Mouse (Mus musculus): Measurements from ENCODE around the gene Kras. TPM values are rescaled to one million over a fixed set of nuclear protein-coding genes. Genes with fewer than 3 reads are reported as not detected.

Gene Kras
- polyA plus RNA-seq, 1 experiment from 2014 or later: 81.1 TPM

GRCm38 (mm10) chr6:145187093-145188088 is 62.6 kb downstream of the Kras start:
- Histone ChIP-seq H3K36me3 (ENCODE audit: control insufficient read depth, insufficient read depth, low read length) (no peaks in the 10 kb centered on the region), H3K27ac (ENCODE audit: low read length) (no peak overlapping the region), H3K9ac (replicated peaks; ENCODE audit: low read depth, low read length) (no peak overlapping the region), H3K4me2 (replicated peaks; ENCODE audit: low read depth, low read length) (peak overlapping the region; percentile 39), H3K9me3 (ENCODE audit: control insufficient read depth, low read depth, low read length) (no peaks in the 10 kb centered on the region), H3K4me3 (ENCODE audit: low read depth, low read length) (peak overlapping the region; percentile 16), H3K4me1 (ENCODE audit: control insufficient read depth, insufficient read depth, low read length) (no peaks in the 10 kb centered on the region), H3K27me3 (ENCODE audit: control insufficient read depth, insufficient read depth, low read length) (no peaks in the 10 kb centered on the region)
- 57% methylated on average over 27 of the region's 27 CpGs for WGBS
- ATAC-seq (ENCODE audit: insufficient number of reproducible peaks, insufficient read depth, low FRiP score, low read depth): no peak

GRCm38 (mm10) chr6:145186096-145186495 is 63.9 kb downstream of the Kras start:
- Histone ChIP-seq H3K36me3 (ENCODE audit: control insufficient read depth, insufficient read depth, low read length) (no peaks in the 10 kb centered on the region), H3K4me1 (ENCODE audit: control insufficient read depth, insufficient read depth, low read length) (no peaks in the 10 kb centered on the region), H3K27me3 (ENCODE audit: control insufficient read depth, insufficient read depth, low read length) (no peaks in the 10 kb centered on the region), H3K9me3 (ENCODE audit: control insufficient read depth, low read depth, low read length) (no peaks in the 10 kb centered on the region), H3K4me2 (replicated peaks; ENCODE audit: low read depth, low read length) (no peak overlapping the region), H3K27ac (ENCODE audit: low read length) (no peak overlapping the region), H3K9ac (replicated peaks; ENCODE audit: low read depth, low read length) (no peak overlapping the region), H3K4me3 (ENCODE audit: low read depth, low read length) (no peak overlapping the region)
- ATAC-seq (ENCODE audit: insufficient number of reproducible peaks, insufficient read depth, low FRiP score, low read depth): no peak
- WGBS: 88% methylated on average over 1 of the region's 1 CpGs

DNA sequence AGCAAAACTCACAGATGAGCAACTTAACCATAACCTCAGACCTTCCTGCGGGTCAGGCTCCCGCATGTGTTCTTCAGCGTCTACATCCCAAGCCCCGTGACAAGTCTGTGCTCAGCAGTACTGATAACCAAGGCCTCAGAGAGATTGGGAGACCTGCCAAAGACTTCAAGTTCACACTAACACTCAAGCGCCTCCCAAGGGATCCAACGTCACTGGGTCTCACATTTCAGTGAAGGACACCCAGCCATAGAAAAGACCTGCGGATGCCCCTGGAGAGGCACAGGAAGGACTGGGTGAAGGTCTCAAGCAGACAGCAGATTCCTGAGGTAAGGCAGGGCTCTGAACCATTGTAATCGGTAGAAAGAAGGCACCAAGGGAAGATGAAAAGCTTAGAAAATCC is 68.0 kb downstream of the Kras start:
- Histone ChIP-seq H3K9me3 (ENCODE audit: control insufficient read depth, low read depth, low read length) (no peaks in the 10 kb centered on the region), H3K36me3 (ENCODE audit: control insufficient read depth, insufficient read depth, low read length) (no peaks in the 10 kb centered on the region), H3K4me3 (ENCODE audit: low read depth, low read length) (no peak overlapping the region), H3K27me3 (ENCODE audit: control insufficient read depth, insufficient read depth, low read length) (no peaks in the 10 kb centered on the region), H3K27ac (ENCODE audit: low read length) (no peak overlapping the region), H3K4me2 (replicated peaks; ENCODE audit: low read depth, low read length) (no peak overlapping the region), H3K9ac (replicated peaks; ENCODE audit: low read depth, low read length) (no peak overlapping the region), H3K4me1 (ENCODE audit: control insufficient read depth, insufficient read depth, low read length) (no peaks in the 10 kb centered on the region)
- WGBS: 58% methylated on average over 8 of the region's 8 CpGs
- no peak for ATAC-seq (ENCODE audit: insufficient number of reproducible peaks, insufficient read depth, low FRiP score, low read depth)

DNA sequence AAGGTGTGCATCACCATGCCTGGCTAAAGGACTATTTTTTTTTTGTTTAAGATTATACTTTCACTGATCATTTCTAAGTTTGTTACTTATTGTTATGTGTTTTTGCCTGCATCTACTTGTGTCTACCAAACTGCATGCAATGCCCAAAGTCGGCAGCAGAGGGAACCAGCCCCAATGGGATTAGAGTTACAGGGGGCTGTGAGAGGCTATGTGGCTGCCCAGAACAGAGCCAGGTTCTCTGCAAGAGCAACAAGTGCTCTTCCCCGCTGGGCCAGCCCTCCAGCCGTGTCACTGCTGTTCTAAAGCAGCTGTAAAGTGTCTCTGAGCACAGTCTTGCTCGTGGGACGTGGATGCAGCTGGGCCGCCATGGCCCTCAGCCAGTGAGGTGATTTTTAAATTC is 70.4 kb downstream of the Kras start:
- H3K36me3 ChIP-seq (ENCODE audit: control insufficient read depth, insufficient read depth, low read length): no peaks in the 10 kb centered on the region
- no peaks in the 10 kb centered on the region for H3K27me3 ChIP-seq (ENCODE audit: control insufficient read depth, insufficient read depth, low read length)
- H3K9ac ChIP-seq (replicated peaks; ENCODE audit: low read depth, low read length): no peak overlapping the region
- no peak overlapping the region for H3K27ac ChIP-seq (ENCODE audit: low read length)
- no peaks in the 10 kb centered on the region for H3K9me3 ChIP-seq (ENCODE audit: control insufficient read depth, low read depth, low read length)
- peaks cover 7% of the 10 kb centered on the region; the same call in 1 of the 2 replicates for H3K4me1 ChIP-seq (ENCODE audit: control insufficient read depth, insufficient read depth, low read length)
- no peak for ATAC-seq (ENCODE audit: insufficient number of reproducible peaks, insufficient read depth, low FRiP score, low read depth)
- WGBS: 38% methylated on average over 6 of the region's 6 CpGs
- no peak overlapping the region for H3K4me2 ChIP-seq (replicated peaks; ENCODE audit: low read depth, low read length)
- H3K4me3 ChIP-seq (ENCODE audit: low read depth, low read length): no peak overlapping the region

DNA sequence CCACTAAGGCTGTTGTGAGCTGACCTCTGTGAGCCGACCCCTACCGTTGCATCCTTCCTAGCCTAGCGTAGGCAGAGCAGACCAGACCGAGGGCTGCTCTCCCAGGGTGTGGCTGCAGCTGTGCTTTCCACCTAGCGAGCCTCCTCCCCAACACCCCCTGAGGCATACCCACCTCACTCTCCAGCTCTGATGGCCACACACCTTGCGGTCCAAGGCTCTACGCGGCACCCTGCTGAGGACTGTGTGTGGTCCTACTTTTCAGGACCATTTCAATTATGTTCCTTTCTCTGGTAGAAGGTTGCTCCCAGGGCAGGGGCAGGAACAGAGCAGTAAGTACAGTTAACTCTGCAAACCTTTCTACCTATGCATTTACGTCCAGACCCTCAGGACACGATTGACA is 73.6 kb downstream of the Kras start:
- Histone ChIP-seq H3K27me3 (ENCODE audit: control insufficient read depth, insufficient read depth, low read length) (no peaks in the 10 kb centered on the region), H3K4me2 (replicated peaks; ENCODE audit: low read depth, low read length) (no peak overlapping the region), H3K9ac (replicated peaks; ENCODE audit: low read depth, low read length) (no peak overlapping the region), H3K9me3 (ENCODE audit: control insufficient read depth, low read depth, low read length) (no peaks in the 10 kb centered on the region), H3K36me3 (ENCODE audit: control insufficient read depth, insufficient read depth, low read length) (no peaks in the 10 kb centered on the region), H3K4me1 (ENCODE audit: control insufficient read depth, insufficient read depth, low read length) (peaks cover 24% of the 10 kb centered on the region; the same call in 1 of the 2 replicates), H3K4me3 (ENCODE audit: low read depth, low read length) (no peak overlapping the region), H3K27ac (ENCODE audit: low read length) (no peak overlapping the region)
- WGBS: 56% methylated on average over 10 of the region's 10 CpGs
- ATAC-seq (ENCODE audit: insufficient number of reproducible peaks, insufficient read depth, low FRiP score, low read depth): no peak

GRCm38 (mm10) chr6:145175571-145175981 is 74.5 kb downstream of the Kras start:
- Histone ChIP-seq H3K9ac (replicated peaks; ENCODE audit: low read depth, low read length) (no peak overlapping the region), H3K9me3 (ENCODE audit: control insufficient read depth, low read depth, low read length) (no peaks in the 10 kb centered on the region), H3K36me3 (ENCODE audit: control insufficient read depth, insufficient read depth, low read length) (no peaks in the 10 kb centered on the region), H3K27ac (ENCODE audit: low read length) (no peak overlapping the region), H3K4me2 (replicated peaks; ENCODE audit: low read depth, low read length) (no peak overlapping the region), H3K4me1 (ENCODE audit: control insufficient read depth, insufficient read depth, low read length) (peaks cover 24% of the 10 kb centered on the region; the same call in 1 of the 2 replicates), H3K27me3 (ENCODE audit: control insufficient read depth, insufficient read depth, low read length) (no peaks in the 10 kb centered on the region), H3K4me3 (ENCODE audit: low read depth, low read length) (no peak overlapping the region)
- 36% methylated on average over 9 of the region's 9 CpGs for WGBS
- peak; percentile 33; the same call in 1 of the 2 replicates for ATAC-seq (ENCODE audit: insufficient number of reproducible peaks, insufficient read depth, low FRiP score, low read depth)

- peak; percentile 85 for ATAC-seq (ENCODE audit: insufficient number of reproducible peaks, insufficient read depth, low FRiP score, low read depth)
- peaks cover 24% of the 10 kb centered on the region; the same call in 1 of the 2 replicates for H3K4me1 ChIP-seq (ENCODE audit: control insufficient read depth, insufficient read depth, low read length)
- 3% methylated on average over 11 of the region's 11 CpGs for WGBS
- H3K9ac ChIP-seq (replicated peaks; ENCODE audit: low read depth, low read length): no peak overlapping the region
- H3K9me3 ChIP-seq (ENCODE audit: control insufficient read depth, low read depth, low read length): no peaks in the 10 kb centered on the region
- H3K4me2 ChIP-seq (replicated peaks; ENCODE audit: low read depth, low read length): peak overlapping the region; percentile 31
- H3K4me3 ChIP-seq (ENCODE audit: low read depth, low read length): no peak overlapping the region
- peak overlapping the region; percentile 36; the same call in 1 of the 2 replicates for H3K27ac ChIP-seq (ENCODE audit: low read length)
- no peaks in the 10 kb centered on the region for H3K27me3 ChIP-seq (ENCODE audit: control insufficient read depth, insufficient read depth, low read length)
- no peaks in the 10 kb centered on the region for H3K36me3 ChIP-seq (ENCODE audit: control insufficient read depth, insufficient read depth, low read length)
Observed at GRCm38 (mm10) chr6:145173781-145174191, 76.3 kb downstream of the Kras start.

GRCm38 (mm10) chr6:145171892-145172606 is 78.0 kb downstream of the Kras start:
- no peak for ATAC-seq (ENCODE audit: insufficient number of reproducible peaks, insufficient read depth, low FRiP score, low read depth)

More at GRCm38 (mm10) chr6:145171892-145172606, 78.0 kb downstream of the Kras start:
- no peaks in the 10 kb centered on the region for H3K27me3 ChIP-seq (ENCODE audit: control insufficient read depth, insufficient read depth, low read length)
- 67% methylated on average over 14 of the region's 14 CpGs for WGBS
- no peak overlapping the region for H3K27ac ChIP-seq (ENCODE audit: low read length)
- no peaks in the 10 kb centered on the region for H3K9me3 ChIP-seq (ENCODE audit: control insufficient read depth, low read depth, low read length)
- peaks cover 24% of the 10 kb centered on the region; the same call in 1 of the 2 replicates for H3K4me1 ChIP-seq (ENCODE audit: control insufficient read depth, insufficient read depth, low read length)
- no peak overlapping the region for H3K4me3 ChIP-seq (ENCODE audit: low read depth, low read length)
- no peak overlapping the region for H3K9ac ChIP-seq (replicated peaks; ENCODE audit: low read depth, low read length)
- H3K4me2 ChIP-seq (replicated peaks; ENCODE audit: low read depth, low read length): no peak overlapping the region
- no peaks in the 10 kb centered on the region for H3K36me3 ChIP-seq (ENCODE audit: control insufficient read depth, insufficient read depth, low read length)

All from stomach, embryonic 14.5 days (tissue).